In the genomic region with DNA sequence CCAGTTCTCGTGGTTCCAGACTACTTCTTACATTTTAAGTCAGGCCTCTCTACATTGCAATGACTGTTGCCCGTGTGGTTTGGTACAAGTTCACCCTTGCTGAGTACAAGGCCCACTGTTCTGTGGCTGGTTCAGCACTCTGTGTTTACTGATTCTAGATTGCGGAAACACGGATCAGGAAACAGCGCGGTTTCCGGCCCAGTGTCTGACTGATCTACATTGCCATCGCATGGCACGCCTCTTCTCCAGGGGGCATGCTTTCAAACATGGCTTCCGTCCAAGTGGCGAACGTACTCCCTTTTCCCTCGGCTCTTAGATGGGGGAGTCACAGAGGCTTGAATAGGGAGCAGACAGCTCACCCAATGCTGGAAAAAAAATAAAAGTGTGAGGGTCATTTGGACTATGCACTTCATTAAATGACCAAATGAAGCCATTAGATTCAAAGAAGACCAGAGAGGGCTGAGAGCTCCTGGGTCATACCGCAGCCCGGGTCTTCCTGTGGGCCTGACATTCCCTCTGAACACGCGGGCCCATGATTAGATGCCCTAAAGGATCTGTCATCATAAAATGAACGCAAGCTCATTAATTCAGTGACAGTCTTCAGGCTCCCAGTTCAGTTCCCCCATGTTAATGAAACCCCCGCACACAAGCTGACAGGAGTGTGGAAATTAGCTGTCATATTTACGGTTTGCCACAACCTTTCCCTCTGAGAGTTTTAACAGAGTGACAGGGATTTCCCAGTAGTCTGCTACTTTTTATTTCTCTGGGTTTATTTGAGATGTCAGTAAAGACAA, we compare ENCODE assay signal across 8 mouse cellular contexts.
DNase-seq lines count a peak whose midpoint lies in the region; ATAC-seq lines count a peak whose summit lies in the region.

No protein-coding gene starts in this region.

- 58% methylated on average over 20 of the region's 20 CpGs for WGBS in midbrain, embryonic 15.5 days

- no peak overlapping the region for H3K9ac ChIP-seq in midbrain, embryonic 15.5 days

- no peaks in the 10 kb centered on the region for H3K27me3 ChIP-seq in midbrain, embryonic 15.5 days (replicated peaks)

- no peaks in the 10 kb centered on the region for H3K9me3 ChIP-seq in midbrain, embryonic 15.5 days

- peak overlapping the region; percentile 56; the same call in 1 of the 2 replicates for H3K27ac ChIP-seq in midbrain, embryonic 15.5 days

- peak; percentile 75 for ATAC-seq in midbrain, embryonic 15.5 days (replicated peaks)

- DNase-seq in left cerebral cortex, postnatal 4 days, result peak; percentile 41
- DNase-seq in left cerebral cortex, adult 8-10 months (ENCODE audit: low spot score in 2 of 2), result no peak
- peak; percentile 59 for DNase-seq in ZHBTc4 (ENCODE audit: low read depth, low spot score)
- peak; percentile 55 for DNase-seq in induced T-regulatory cell, adult 2 months (ENCODE audit: low read depth)
- no peak for DNase-seq in cerebellum, postnatal 36 days
- DNase-seq in frontal cortex, adult 2 months (ENCODE audit: extremely low spot score in 1 of 2, low spot score in 1 of 2), result no peak
- no peak for DNase-seq in adrenal gland, postnatal 4 days (ENCODE audit: low spot score in 2 of 2)

- peaks cover 31% of the 10 kb centered on the region for H3K4me1 ChIP-seq in midbrain, embryonic 15.5 days

- intact Hi-C loops in left cerebral cortex, postnatal 4 days (cut with DNase I), result no loop called here

- H3K4me3 ChIP-seq in midbrain, embryonic 15.5 days, result no peak overlapping the region

- H3K4me2 ChIP-seq in midbrain, embryonic 15.5 days, result no peak overlapping the region

- no peaks in the 10 kb centered on the region for H3K36me3 ChIP-seq in midbrain, embryonic 15.5 days (replicated peaks)

Comparison
In these comparisons a context has a peak if more than half of its experiments do, and no peak if none do; other contexts are left out.
1. DNase-seq: peak in left cerebral cortex, postnatal 4 days (single experiment), ZHBTc4 (single experiment) and induced T-regulatory cell, adult 2 months (single experiment); none in left cerebral cortex, adult 8-10 months (0 of 2), cerebellum, postnatal 36 days (0 of 2), frontal cortex, adult 2 months (0 of 2) and adrenal gland, postnatal 4 days (0 of 2).